Mouse (Mus musculus) kidney, adult 2 months (tissue): Measurements from ENCODE around the gene Hils1.

Experiments used
- CTCF ChIP-seq: fragments of 200-500 bp; conservative IDR thresholded peaks from 2 replicates; pipeline ENCODE4 v1.5.1; 2011; ENCODE audit warnings: low read depth, mild to moderate bottlenecking, control low read depth, low read length, moderate library complexity, mixed read lengths; ENCODE audit not compliant: insufficient read depth, insufficient read length
- POLR2A ChIP-seq: fragments of 200-500 bp; IDR thresholded peaks from one replicate; pipeline ENCODE4 v1.6.1; 2011; ENCODE audit warnings: low read depth, low read length, control low read depth

- TF ChIP-seq POLR2A (no peak), CTCF (no peak)
These were observed 24.3 kb upstream of the Hils1 start for GRCm38 (mm10) chr11:94943054-94943453.
